Mouse (Mus musculus): ENCODE data around the gene Gcc2.

GRCm38 (mm10) chr10:58341685-58342084 is 86.4 kb downstream of the Gcc2 start:
- TF ChIP-seq POLR2A (IDR thresholded peaks at IDR 0.05; ENCODE audit: insufficient read depth, low read length): no peak
- TF ChIP-seq CTCF (IDR thresholded peaks at IDR 0.05; ENCODE audit: low read depth, low read length): no peak
- no peak for TF ChIP-seq EP300 (IDR thresholded peaks at IDR 0.05; ENCODE audit: insufficient read depth, low read depth, low read length)
